Mouse (Mus musculus) intestine, embryonic 14.5 days (tissue): Measurements from ENCODE around the gene Stx5a. TPM values are rescaled to one million over a fixed set of nuclear protein-coding genes. Genes with fewer than 3 reads are reported as not detected.

ENCODE experiments used
- ATAC-seq: fragments of 200-750 bp; cut with Nextera tagmentation; replicated peaks from 2 replicates; pipeline ENCODE4 v1.8.0; 2017; ENCODE audit warnings: low read depth, moderate number of reproducible peaks, moderate TSS enrichment, moderate library complexity; ENCODE audit not compliant: low FRiP score, low TSS enrichment
- DNase-seq: peaks from one replicate; pipeline ENCODE4 v3.0.0-alpha.2; 2018; ENCODE audit warnings: low spot score
- H3K27ac ChIP-seq: fragments of 300-500 bp; sonication (generic); 2 replicates; pipeline ENCODE4 v1.5.1; 2014; ENCODE audit warnings: low read depth, mild to moderate bottlenecking, control low read depth
- H3K27me3 ChIP-seq: fragments of 300-500 bp; sonication (generic); replicated peaks from 2 replicates; pipeline ENCODE4 v1.6.1; 2014; ENCODE audit warnings: low read length, control low read depth; ENCODE audit not compliant: control insufficient read depth, insufficient read depth
- H3K36me3 ChIP-seq: fragments of 300-500 bp; sonication (generic); 2 replicates; pipeline ENCODE4 v1.6.1; 2014; ENCODE audit warnings: low read length, control low read depth; ENCODE audit not compliant: control insufficient read depth, insufficient read depth
- H3K4me1 ChIP-seq: fragments of 300-500 bp; sonication (generic); replicated peaks from 2 replicates; pipeline ENCODE4 v1.6.1; 2014; ENCODE audit warnings: low read length, control low read depth, mixed read lengths; ENCODE audit not compliant: control insufficient read depth, insufficient read depth
- H3K4me2 ChIP-seq: fragments of 300-500 bp; sonication (generic); 2 replicates; pipeline ENCODE4 v1.6.1; 2014; ENCODE audit warnings: low read length
- H3K4me3 ChIP-seq: fragments of 300-500 bp; sonication (generic); 2 replicates; pipeline ENCODE4 v1.5.1; 2014; ENCODE audit warnings: low read depth, low read length, control low read depth, mixed read lengths
- H3K9ac ChIP-seq: fragments of 300-500 bp; sonication (generic); 2 replicates; pipeline ENCODE4 v1.6.1; 2014; ENCODE audit warnings: mild to moderate bottlenecking, low read length
- H3K9me3 ChIP-seq: fragments of 300-500 bp; sonication (generic); 2 replicates; pipeline ENCODE4 v1.6.1; 2016; ENCODE audit warnings: low read length, control low read depth; ENCODE audit not compliant: control insufficient read depth
- WGBS: fragments of 180-500 bp; shearing (Covaris S2); extraction: QIAGEN DNeasy Blood & Tissue Kit; methylation state at CpG from one replicate; pipeline ENCODE4 v1.1.7; 2014; 5-methylcytosine and 5-hydroxymethylcytosine counted together
- polyA plus RNA-seq: library from polyadenylated mRNA; unstranded; fragments of >200 nt; fragmentation: Nextera tagmentation; extraction: Ambion mirVana; gene quantifications from 2 replicates; pipeline ENCODE4 v1.2.1, GENCODE M21; 2014

Stx5a gene
- polyA plus RNA-seq, 1 experiment from 2014 or later, result 114 TPM

- H3K4me3 ChIP-seq, result no peak overlapping the region
- ATAC-seq (no peak), DNase-seq (no peak)
- H3K27me3 ChIP-seq, result no peaks in the 10 kb centered on the region
- H3K9me3 ChIP-seq, result peaks cover 9% of the 10 kb centered on the region; the same call in 1 of the 2 replicates
- H3K4me1 ChIP-seq, result peaks cover 4% of the 10 kb centered on the region; the same call in 1 of the 2 replicates
- 99% methylated on average over 9 of the region's 9 CpGs for whole genome bisulfite sequencing
- no peak overlapping the region for H3K9ac ChIP-seq
- no peak overlapping the region for H3K27ac ChIP-seq
- H3K4me2 ChIP-seq, result no peak overlapping the region
- H3K36me3 ChIP-seq, result peaks cover 81% of the 10 kb centered on the region
Observed at GRCm38 (mm10) chr19:8765562-8765961, 24.3 kb downstream of the Stx5a start.

GRCm38 (mm10) chr19:8770567-8771270 lies 29.5 kb downstream of the Stx5a start, which contains the start of gene Tmem223:
Gene Tmem223, plus strand, starts transcription at chr19:8770996.
- ATAC-seq (peak; percentile 42), DNase-seq (peak; percentile 85)
- Histone ChIP-seq H3K4me2 (peak within 1 kb of the TSS; percentile 70), H3K27me3 (no peaks in the 10 kb centered on the region), H3K9ac (peak within 1 kb of the TSS; percentile 94), H3K4me1 (peaks cover 25% of the 10 kb centered on the region), H3K36me3 (peaks cover 62% of the 10 kb centered on the region), H3K9me3 (peaks cover under 1% of the 10 kb centered on the region; the same call in 1 of the 2 replicates), H3K4me3 (peak within 1 kb of the TSS; percentile 86), H3K27ac (peak within 1 kb of the TSS; percentile 88)
- WGBS, result 22% methylated on average over 29 of the region's 29 CpGs

GRCm38 (mm10) chr19:8772996-8773395 lies 31.8 kb downstream of the Stx5a start:
- ATAC-seq (no peak), DNase-seq (no peak)
- Histone ChIP-seq H3K27me3 (no peaks in the 10 kb centered on the region), H3K4me3 (peak overlapping the region; percentile 76), H3K9ac (no peak overlapping the region), H3K4me2 (peak overlapping the region; percentile 98), H3K4me1 (peaks cover 27% of the 10 kb centered on the region), H3K9me3 (no peaks in the 10 kb centered on the region), H3K36me3 (peaks cover 45% of the 10 kb centered on the region), H3K27ac (peak overlapping the region; percentile 99; the same call in 1 of the 2 replicates)
- 75% methylated on average over 5 of the region's 5 CpGs for WGBS

GRCm38 (mm10) chr19:8773409-8773808 lies 32.2 kb downstream of the Stx5a start:
- ATAC-seq (no peak), DNase-seq (no peak)
- peaks cover 27% of the 10 kb centered on the region for H3K4me1 ChIP-seq
- no peaks in the 10 kb centered on the region for H3K27me3 ChIP-seq
- peak overlapping the region; percentile 90 for H3K9ac ChIP-seq
- H3K9me3 ChIP-seq, result no peaks in the 10 kb centered on the region
- H3K27ac ChIP-seq, result peak overlapping the region; percentile 99
- H3K4me3 ChIP-seq, result peak overlapping the region; percentile 76
- 58% methylated on average over 6 of the region's 6 CpGs for WGBS
- H3K36me3 ChIP-seq, result peaks cover 45% of the 10 kb centered on the region
- peak overlapping the region; percentile 98 for H3K4me2 ChIP-seq

- Histone ChIP-seq H3K36me3 (peaks cover 41% of the 10 kb centered on the region), H3K9me3 (no peaks in the 10 kb centered on the region), H3K27me3 (no peaks in the 10 kb centered on the region), H3K4me1 (peaks cover 27% of the 10 kb centered on the region), H3K27ac (peak within 1 kb of the TSS; percentile 99), H3K4me2 (peak within 1 kb of the TSS; percentile 98), H3K9ac (peak within 1 kb of the TSS; percentile 90), H3K4me3 (peak within 1 kb of the TSS; percentile 76)
- ATAC-seq (peak; percentile 92), DNase-seq (peak; percentile 99)
- WGBS, result under 1% methylated on average over 60 of the region's 68 CpGs
Observed at GRCm38 (mm10) chr19:8774086-8774835, 33.0 kb downstream of the Stx5a start, which contains the start of gene Tmem179b. Gene Tmem179b, minus strand, starts transcription at chr19:8774467.

- Histone ChIP-seq H3K4me1 (peaks cover 27% of the 10 kb centered on the region), H3K27ac (peak overlapping the region; percentile 99), H3K27me3 (no peaks in the 10 kb centered on the region), H3K4me2 (peak overlapping the region; percentile 98), H3K36me3 (peaks cover 38% of the 10 kb centered on the region), H3K9me3 (no peaks in the 10 kb centered on the region), H3K9ac (peak overlapping the region; percentile 90), H3K4me3 (peak overlapping the region; percentile 76)
- 0 out of 2 replicates have a peak, but pooled peaks have one; percentile 10 for ATAC-seq
- WGBS, result 4% methylated on average over 20 of the region's 20 CpGs
- no peak for DNase-seq
Observed at GRCm38 (mm10) chr19:8774951-8775421, 33.8 kb downstream of the Stx5a start.

- H3K36me3 ChIP-seq, result peaks cover 27% of the 10 kb centered on the region
- H3K9ac ChIP-seq, result peak within 1 kb of the TSS; percentile 66
- no peaks in the 10 kb centered on the region for H3K9me3 ChIP-seq
- ATAC-seq (peak; percentile 100), DNase-seq (peak; percentile 91)
- H3K27ac ChIP-seq, result peak within 1 kb of the TSS; percentile 82
- peak within 1 kb of the TSS; percentile 66 for H3K4me2 ChIP-seq
- H3K4me1 ChIP-seq, result peaks cover 4% of the 10 kb centered on the region; the same call in 1 of the 2 replicates
- H3K4me3 ChIP-seq, result peak within 1 kb of the TSS; percentile 77
- no peaks in the 10 kb centered on the region for H3K27me3 ChIP-seq
- WGBS, result under 1% methylated on average over 32 of the region's 32 CpGs
Observed at GRCm38 (mm10) chr19:8786008-8786781, 45.0 kb downstream of the Stx5a start, which contains the start of gene Taf6l. Gene Taf6l, minus strand, starts transcription at chr19:8786417.

- 21% methylated on average over 3 of the region's 3 CpGs for WGBS
- no peak for DNase-seq
- Histone ChIP-seq H3K4me1 (peaks cover 4% of the 10 kb centered on the region; the same call in 1 of the 2 replicates), H3K36me3 (peaks cover 16% of the 10 kb centered on the region), H3K4me3 (no peak overlapping the region), H3K27me3 (no peaks in the 10 kb centered on the region), H3K9ac (no peak overlapping the region), H3K9me3 (no peaks in the 10 kb centered on the region), H3K27ac (no peak overlapping the region), H3K4me2 (no peak overlapping the region)
- ATAC-seq, result no peak
Observed at GRCm38 (mm10) chr19:8788521-8788920, 47.3 kb downstream of the Stx5a start.
